Mouse (Mus musculus) cerebellum, adult 2 months (tissue): ENCODE results near the gene Gm9745.
"Not testable (repeated sequence)": the region's sequence is repeated elsewhere in the genome, so short reads cannot be mapped to it uniquely, and the experiment has no call there.

Experiments
- CTCF ChIP-seq: fragments of 200-500 bp; IDR thresholded peaks from 2 replicates; pipeline ENCODE4 v1.5.1; 2011; ENCODE audit warnings: low read depth, mild to moderate bottlenecking, control low read depth, low read length, moderate library complexity, borderline replicate concordance; ENCODE audit not compliant: insufficient read depth
- POLR2A ChIP-seq: fragments of 200-500 bp; IDR thresholded peaks from 2 replicates; pipeline ENCODE4 v1.6.1; 2011; ENCODE audit warnings: low read length, control low read depth, borderline replicate concordance; ENCODE audit not compliant: insufficient read depth

DNA sequence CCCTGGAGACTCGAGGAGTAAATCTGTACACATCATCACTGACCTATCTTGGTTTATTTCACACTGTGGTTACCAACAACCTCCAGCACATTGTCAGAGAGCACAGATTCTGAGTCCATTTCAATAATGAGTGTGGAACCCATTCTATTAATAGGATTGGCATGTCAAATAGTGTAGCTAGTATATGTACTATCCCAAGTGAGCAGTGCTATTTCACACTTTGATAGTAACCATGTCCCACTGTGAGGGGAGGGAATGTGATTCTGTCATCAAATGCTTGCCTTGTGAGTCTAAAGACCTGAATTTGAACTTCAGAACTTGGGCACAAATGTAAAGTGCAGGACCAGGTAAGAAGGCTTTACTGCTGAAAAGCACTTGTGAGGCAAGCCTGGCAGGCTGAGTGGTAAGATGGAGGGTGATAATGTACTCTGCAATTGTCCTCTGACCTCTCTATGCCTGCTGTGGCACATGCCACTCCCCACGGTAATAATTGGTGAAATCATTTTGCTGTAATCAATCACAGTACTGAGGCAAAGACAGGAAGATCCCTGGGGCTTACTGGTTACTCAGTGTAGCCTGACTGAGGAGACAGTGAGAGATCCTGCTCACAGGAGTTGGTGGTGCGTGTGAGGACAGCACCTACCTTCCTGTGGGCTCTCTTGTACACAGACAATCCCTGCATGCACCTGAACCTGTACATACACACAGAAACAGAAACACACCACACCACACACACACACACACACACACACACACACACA lies 13.3 kb upstream of the Gm9745 start:
- not testable (repeated sequence) for TF ChIP-seq CTCF, POLR2A
